Mouse (Mus musculus): ENCODE results near the gene Otub1. TPM values are rescaled to one million over a fixed set of nuclear protein-coding genes. Genes with fewer than 3 reads are reported as not detected.
A peak's percentile ranks its signal among the peaks of the same experiment; 100 is the strongest.

Gene Otub1
- total RNA-seq, 1 experiment, result 117 TPM

DNA sequence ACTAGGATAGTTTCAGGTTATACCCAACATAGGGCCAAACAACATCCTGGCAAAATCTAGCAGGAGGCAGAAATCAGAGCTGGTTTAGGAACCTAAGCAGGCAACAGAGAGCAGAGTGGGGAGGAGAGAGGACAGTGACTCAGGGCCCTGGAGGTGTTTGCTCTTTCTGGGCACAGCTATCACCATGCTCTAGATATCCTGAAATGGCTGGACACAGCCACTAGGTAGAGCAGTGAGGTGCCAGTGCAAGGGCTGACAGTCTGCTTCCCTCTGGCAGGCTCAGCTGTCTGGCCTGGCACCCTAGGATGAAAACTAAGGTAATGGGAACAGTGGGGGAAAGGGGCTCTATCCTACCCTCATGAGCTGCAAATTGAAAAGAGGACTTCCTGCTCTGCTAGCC is 17.4 kb upstream of the Otub1 start:
- peaks cover 23% of the 10 kb centered on the region for H3K36me3 ChIP-seq (ENCODE audit: control insufficient read depth, insufficient read depth, low read length, poor library complexity, severe bottlenecking)
- no peak overlapping the region for H3K27ac ChIP-seq (ENCODE audit: insufficient read depth, low read depth, low read length, poor library complexity, severe bottlenecking)
- in situ Hi-C loops (cut with MboI; ENCODE audit: low sequenced_read_pairs in 2 of 2, unreplicated experiment in 2 of 2), result no loop called here
- no peaks in the 10 kb centered on the region for H3K9me3 ChIP-seq (ENCODE audit: control insufficient read depth, insufficient read depth, low read depth, low read length)
- H3K4me3 ChIP-seq (ENCODE audit: insufficient read depth in 1 of 2, low read depth in 1 of 2, low read length in 2 of 2, poor library complexity in 1 of 2, severe bottlenecking in 1 of 2), result no peak overlapping the region
- H3K4me1 ChIP-seq (ENCODE audit: control insufficient read depth in 2 of 2, insufficient read depth in 2 of 2, low read length in 2 of 2, poor library complexity in 1 of 2), result peaks cover under 1 to 3% of the 10 kb centered on the region in 2 experiments; a peak in 1 of 4 replicates
- no peak for DNase-seq (ENCODE audit: low read depth, low spot score)
- TF ChIP-seq ZC3H11A (IDR thresholded peaks at IDR 0.05; ENCODE audit: borderline replicate concordance, low read depth, low read length) (no peak), MAFK (IDR thresholded peaks at IDR 0.05; ENCODE audit: insufficient read depth, low read depth, low read length) (no peak), CHD2 (IDR thresholded peaks at IDR 0.05; ENCODE audit: low read depth, low read length) (no peak)
- no peak overlapping the region for H3K9ac ChIP-seq (ENCODE audit: insufficient read depth, low read depth, low read length, poor library complexity, severe bottlenecking)

DNA sequence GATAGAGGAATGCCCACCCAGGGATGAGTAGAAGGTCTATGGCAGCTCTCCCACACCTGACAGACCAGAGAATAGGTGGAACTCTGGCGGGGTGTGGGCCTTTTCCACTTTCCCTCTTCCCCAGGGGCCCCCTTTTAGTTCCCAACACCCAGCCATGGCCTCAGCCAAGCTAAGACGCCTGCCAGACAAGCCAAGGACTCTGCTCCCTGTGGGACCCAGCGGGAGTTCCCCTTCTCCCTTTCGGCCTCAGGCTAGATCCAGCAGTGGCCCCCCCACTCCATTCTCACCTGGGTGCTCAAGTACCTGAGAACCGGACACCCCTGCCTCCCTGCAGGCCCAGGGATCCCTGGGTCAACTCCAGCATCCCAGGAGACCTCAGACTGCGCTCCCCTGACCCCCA is 16.1 kb upstream of the Otub1 start:
- in situ Hi-C loops (cut with MboI; ENCODE audit: low sequenced_read_pairs in 2 of 2, unreplicated experiment in 2 of 2), result no loop called here
- no peak overlapping the region for H3K27ac ChIP-seq (ENCODE audit: insufficient read depth, low read depth, low read length, poor library complexity, severe bottlenecking)

DNA sequence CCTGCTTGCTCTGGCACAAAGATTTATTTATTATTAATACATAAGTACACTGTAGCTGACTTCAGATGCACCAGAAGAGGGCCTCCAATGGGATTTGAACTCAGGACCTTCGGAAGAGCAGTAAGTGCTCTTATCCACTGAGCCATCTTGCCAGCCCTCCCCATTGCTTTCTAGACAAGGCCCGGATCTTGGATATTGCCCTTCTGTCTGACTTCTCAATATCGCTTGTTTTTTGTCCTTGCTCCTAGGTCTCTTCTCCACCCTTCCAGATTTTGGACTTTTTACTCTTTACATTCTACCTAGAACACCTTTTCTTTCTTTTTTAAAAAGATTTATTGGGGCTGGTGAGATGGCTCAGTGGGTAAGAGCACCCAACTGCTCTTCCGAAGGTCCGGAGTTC is 12.6 kb upstream of the Otub1 start:
- DNase-seq (ENCODE audit: low read depth, low spot score), result no peak
- H3K36me3 ChIP-seq (ENCODE audit: control insufficient read depth, insufficient read depth, low read length, poor library complexity, severe bottlenecking), result peaks cover 17% of the 10 kb centered on the region
- H3K9me3 ChIP-seq (ENCODE audit: control insufficient read depth, insufficient read depth, low read depth, low read length), result no peaks in the 10 kb centered on the region
- peaks cover 6 to 8% of the 10 kb centered on the region in 2 experiments; a peak in 2 of 4 replicates for H3K4me1 ChIP-seq (ENCODE audit: control insufficient read depth in 2 of 2, insufficient read depth in 2 of 2, low read length in 2 of 2, poor library complexity in 1 of 2)
- H3K9ac ChIP-seq (ENCODE audit: insufficient read depth, low read depth, low read length, poor library complexity, severe bottlenecking), result no peak overlapping the region
- H3K4me3 ChIP-seq (ENCODE audit: insufficient read depth in 1 of 2, low read depth in 1 of 2, low read length in 2 of 2, poor library complexity in 1 of 2, severe bottlenecking in 1 of 2), result peak overlapping the region in 1 of 2 experiments; percentile 75; a peak in 1 of 4 replicates
- in situ Hi-C loops (cut with MboI; ENCODE audit: low sequenced_read_pairs in 2 of 2, unreplicated experiment in 2 of 2), result no loop called here
- no peak for TF ChIP-seq CHD2 (IDR thresholded peaks at IDR 0.05; ENCODE audit: low read depth, low read length)
- no peak overlapping the region for H3K27ac ChIP-seq (ENCODE audit: insufficient read depth, low read depth, low read length, poor library complexity, severe bottlenecking)

More for the DNA sequence above, 16.1 kb upstream of the Otub1 start:
- Histone ChIP-seq H3K36me3 (ENCODE audit: control insufficient read depth, insufficient read depth, low read length, poor library complexity, severe bottlenecking) (peaks cover 11% of the 10 kb centered on the region), H3K9me3 (ENCODE audit: control insufficient read depth, insufficient read depth, low read depth, low read length) (no peaks in the 10 kb centered on the region), H3K4me3 (ENCODE audit: insufficient read depth in 1 of 2, low read depth in 1 of 2, low read length in 2 of 2, poor library complexity in 1 of 2, severe bottlenecking in 1 of 2) (no peak overlapping the region), H3K4me1 (ENCODE audit: control insufficient read depth in 2 of 2, insufficient read depth in 2 of 2, low read length in 2 of 2, poor library complexity in 1 of 2) (peaks cover 3% of the 10 kb centered on the region in 2 experiments; a peak in 1 of 4 replicates), H3K9ac (ENCODE audit: insufficient read depth, low read depth, low read length, poor library complexity, severe bottlenecking) (no peak overlapping the region)
- TF ChIP-seq ZC3H11A (IDR thresholded peaks at IDR 0.05; ENCODE audit: borderline replicate concordance, low read depth, low read length) (no peak), HCFC1 (IDR thresholded peaks at IDR 0.05; ENCODE audit: borderline replicate concordance, insufficient read depth, low read length) (no peak), MAFK (IDR thresholded peaks at IDR 0.05; ENCODE audit: insufficient read depth, low read depth, low read length) (no peak), CHD2 (IDR thresholded peaks at IDR 0.05; ENCODE audit: low read depth, low read length) (no peak), ZNF384 (IDR thresholded peaks at IDR 0.05; ENCODE audit: low read depth, low read length) (no peak)
- DNase-seq (ENCODE audit: low read depth, low spot score), result no peak

DNA sequence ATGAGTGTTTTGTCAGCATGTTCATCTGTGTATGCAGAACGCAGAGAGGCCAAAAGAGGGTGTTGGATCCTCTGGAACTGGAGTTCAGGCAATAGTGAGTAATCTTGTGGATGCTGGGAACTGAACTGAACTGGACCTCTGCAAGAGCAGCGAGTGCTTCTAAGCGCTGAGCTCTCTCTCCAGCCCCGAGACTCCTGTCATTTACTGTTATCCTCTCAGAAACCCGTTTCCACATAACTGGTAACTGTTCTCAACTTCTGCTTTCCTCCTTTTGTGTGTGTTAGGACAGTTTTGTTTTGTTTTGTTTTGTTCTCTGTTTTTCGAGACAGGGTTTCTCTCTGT is 11.8 kb upstream of the Otub1 start:
- peak overlapping the region; percentile 32; the same call in 1 of the 2 replicates for H3K9ac ChIP-seq (ENCODE audit: insufficient read depth, low read depth, low read length, poor library complexity, severe bottlenecking)
- H3K9me3 ChIP-seq (ENCODE audit: control insufficient read depth, insufficient read depth, low read depth, low read length), result no peaks in the 10 kb centered on the region
- no peak for DNase-seq (ENCODE audit: low read depth, low spot score)
- H3K27ac ChIP-seq (ENCODE audit: insufficient read depth, low read depth, low read length, poor library complexity, severe bottlenecking), result no peak overlapping the region
- peaks cover 6 to 8% of the 10 kb centered on the region in 2 experiments; a peak in 2 of 4 replicates for H3K4me1 ChIP-seq (ENCODE audit: control insufficient read depth in 2 of 2, insufficient read depth in 2 of 2, low read length in 2 of 2, poor library complexity in 1 of 2)
- peak overlapping the region; percentile 40 to 75 for H3K4me3 ChIP-seq (ENCODE audit: insufficient read depth in 1 of 2, low read depth in 1 of 2, low read length in 2 of 2, poor library complexity in 1 of 2, severe bottlenecking in 1 of 2)
- TF ChIP-seq MAFK (IDR thresholded peaks at IDR 0.05; ENCODE audit: insufficient read depth, low read depth, low read length) (0 out of 2 replicates have a peak, but pooled peaks have one; percentile 16), ZNF384 (IDR thresholded peaks at IDR 0.05; ENCODE audit: low read depth, low read length) (no peak)
- H3K36me3 ChIP-seq (ENCODE audit: control insufficient read depth, insufficient read depth, low read length, poor library complexity, severe bottlenecking), result peaks cover 17% of the 10 kb centered on the region
- in situ Hi-C loops (cut with MboI; ENCODE audit: low sequenced_read_pairs in 2 of 2, unreplicated experiment in 2 of 2), result no loop called here

DNA sequence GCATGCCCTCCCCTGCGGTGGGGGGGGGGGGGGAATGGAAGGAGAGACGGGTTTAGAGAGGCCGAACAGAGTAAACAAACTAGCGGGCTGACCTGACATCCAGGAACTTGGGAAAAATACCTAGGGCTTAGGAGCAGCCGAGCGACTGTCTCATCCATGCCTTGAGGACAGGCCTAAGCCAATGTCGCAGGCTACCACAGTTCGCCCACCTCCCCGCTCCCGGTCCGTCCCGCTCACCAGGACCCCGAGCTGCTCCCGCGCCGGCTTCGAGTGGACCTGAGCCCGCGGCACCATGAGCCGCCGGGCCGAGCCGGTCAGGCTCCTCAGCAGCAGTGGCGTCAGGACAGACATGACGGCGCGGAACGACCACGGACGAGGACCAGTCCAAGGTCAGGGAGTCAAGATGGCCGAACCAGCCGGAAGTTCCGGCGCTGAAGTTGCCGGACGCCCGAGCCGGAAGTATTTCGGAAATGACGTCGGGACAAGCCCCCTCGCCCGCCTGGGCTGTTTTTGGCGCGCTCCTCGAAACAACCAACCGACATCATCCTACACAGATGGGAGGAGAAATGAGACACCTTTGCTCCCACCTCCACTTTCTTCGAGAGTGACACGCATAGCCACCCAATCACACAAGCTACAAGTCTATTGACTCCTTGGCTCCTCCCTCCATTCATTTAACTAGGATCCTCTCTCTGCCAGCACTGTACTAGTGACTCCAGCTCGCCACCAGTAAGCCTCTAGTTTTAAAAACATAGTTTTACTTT is 11.2 kb upstream of the Otub1 start, which contains the start of gene Cox8a:
Cox8a (minus strand) TSS at position 455 of the 764 bp plus-strand sequence.
- H3K4me3 ChIP-seq (ENCODE audit: insufficient read depth in 1 of 2, low read depth in 1 of 2, low read length in 2 of 2, poor library complexity in 1 of 2, severe bottlenecking in 1 of 2), result peak within 1 kb of the TSS; percentile 95 to 97
- TF ChIP-seq CHD2 (IDR thresholded peaks at IDR 0.05; ENCODE audit: low read depth, low read length), result no peak
- TF ChIP-seq HCFC1 (IDR thresholded peaks at IDR 0.05; ENCODE audit: borderline replicate concordance, insufficient read depth, low read length), result 0 out of 2 replicates have a peak, but pooled peaks have one; percentile 44
- in situ Hi-C loops (cut with MboI; ENCODE audit: low sequenced_read_pairs in 2 of 2, unreplicated experiment in 2 of 2), result no loop called here

More for the DNA sequence above, 11.2 kb upstream of the Otub1 start, which contains the start of gene Cox8a:
- Histone ChIP-seq H3K4me1 (ENCODE audit: control insufficient read depth in 2 of 2, insufficient read depth in 2 of 2, low read length in 2 of 2, poor library complexity in 1 of 2) (peaks cover 6 to 8% of the 10 kb centered on the region in 2 experiments; a peak in 2 of 4 replicates), H3K27ac (ENCODE audit: insufficient read depth, low read depth, low read length, poor library complexity, severe bottlenecking) (peak within 1 kb of the TSS; percentile 88), H3K9ac (ENCODE audit: insufficient read depth, low read depth, low read length, poor library complexity, severe bottlenecking) (peak within 1 kb of the TSS; percentile 99), H3K36me3 (ENCODE audit: control insufficient read depth, insufficient read depth, low read length, poor library complexity, severe bottlenecking) (peaks cover 17% of the 10 kb centered on the region), H3K9me3 (ENCODE audit: control insufficient read depth, insufficient read depth, low read depth, low read length) (no peaks in the 10 kb centered on the region)
- peak; percentile 95 for DNase-seq (ENCODE audit: low read depth, low spot score)
